Mouse (Mus musculus) CD4-positive, CD25-positive, alpha-beta regulatory T cell, adult 2 months (primary cell): ENCODE data around the gene Mrpl41.

Experiments used
- DNase-seq: peaks from one replicate; pipeline ENCODE4 v3.0.0-alpha.2; 2012; ENCODE audit warnings: low read depth, low spot score

The Mrpl41 gene

GRCm38 (mm10) chr2:24935057-24935796 is 39.7 kb downstream of the Mrpl41 start, which contains the start of gene Arrdc1:
Gene Arrdc1, minus strand, starts transcription at chr2:24935252.
- DNase-seq = peak; percentile 99

- no peak for DNase-seq
Observed at GRCm38 (mm10) chr2:24934441-24934963, 40.4 kb downstream of the Mrpl41 start.

GRCm38 (mm10) chr2:24929593-24929992 is 45.3 kb downstream of the Mrpl41 start:
- DNase-seq = peak; percentile 77

- peak; percentile 44 for DNase-seq
Observed at GRCm38 (mm10) chr2:24929119-24929518, 45.8 kb downstream of the Mrpl41 start.

- no peak for DNase-seq
Observed at GRCm38 (mm10) chr2:24927810-24928479, 47.0 kb downstream of the Mrpl41 start.

GRCm38 (mm10) chr2:24926965-24927358 is 47.9 kb downstream of the Mrpl41 start:
- DNase-seq = no peak

- DNase-seq = no peak
Observed at GRCm38 (mm10) chr2:24926345-24926964, 48.4 kb downstream of the Mrpl41 start.

GRCm38 (mm10) chr2:24925284-24925683 is 49.6 kb downstream of the Mrpl41 start:
- DNase-seq = no peak
